Mouse (Mus musculus) c-Kit-positive CD71-positive TER-119-negative erythroid progenitor cells, embryonic 14.5 days (primary cell): ENCODE data around the gene Gm49358.
A peak's percentile ranks its signal among the peaks of the same experiment; 100 is the strongest.

Experiments used
- DNase-seq: peaks from one replicate; pipeline ENCODE4 v3.0.0-alpha.2; 2013; ENCODE audit warnings: low read depth

Gene Gm49358

DNA sequence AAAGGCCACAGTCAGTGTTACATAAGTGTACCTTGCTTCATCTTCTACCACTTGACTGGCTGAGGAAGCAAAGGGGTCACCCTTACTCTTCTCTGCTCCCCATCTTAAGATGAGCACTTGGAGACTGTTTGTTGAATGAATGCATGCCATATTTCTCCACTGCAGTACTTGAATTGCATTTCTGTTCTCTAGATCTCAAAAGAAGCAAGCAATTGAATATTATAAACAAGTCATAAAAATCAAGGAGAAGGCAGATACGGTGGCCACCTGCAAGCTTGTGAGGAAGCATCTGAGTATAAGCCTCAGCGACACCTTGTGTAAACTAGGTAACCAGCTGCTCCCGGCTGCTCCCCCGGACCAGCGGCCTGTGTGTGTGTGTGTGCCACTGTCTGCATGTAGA, at the start of gene Gm49358:
Gene Gm49358 (plus strand): TSS at position 301 of the 400 bp plus-strand sequence.
- DNase-seq = no peak

DNA sequence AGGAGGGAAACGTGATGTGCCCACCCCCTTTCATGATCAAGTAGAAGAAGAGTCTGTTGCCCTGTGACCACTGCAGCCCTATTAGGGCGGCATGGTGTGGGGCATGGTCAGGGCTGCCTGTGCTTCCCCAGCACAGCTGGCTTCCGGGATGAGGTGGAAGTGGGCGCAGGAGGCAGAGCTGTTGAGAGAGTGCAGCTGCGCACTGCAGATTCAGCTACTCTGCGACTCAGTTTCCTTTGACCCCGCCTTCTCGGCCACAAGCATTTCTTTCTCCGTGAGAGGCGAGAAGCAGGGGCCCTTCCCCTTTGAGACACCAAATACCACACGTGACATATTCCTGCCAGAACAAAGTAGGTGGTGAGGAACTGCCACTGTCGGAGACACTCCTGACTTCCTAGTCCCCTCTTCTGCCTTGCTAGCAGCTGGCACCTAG, 36.2 kb upstream of the Gm49358 start:
- no peak for DNase-seq

DNA sequence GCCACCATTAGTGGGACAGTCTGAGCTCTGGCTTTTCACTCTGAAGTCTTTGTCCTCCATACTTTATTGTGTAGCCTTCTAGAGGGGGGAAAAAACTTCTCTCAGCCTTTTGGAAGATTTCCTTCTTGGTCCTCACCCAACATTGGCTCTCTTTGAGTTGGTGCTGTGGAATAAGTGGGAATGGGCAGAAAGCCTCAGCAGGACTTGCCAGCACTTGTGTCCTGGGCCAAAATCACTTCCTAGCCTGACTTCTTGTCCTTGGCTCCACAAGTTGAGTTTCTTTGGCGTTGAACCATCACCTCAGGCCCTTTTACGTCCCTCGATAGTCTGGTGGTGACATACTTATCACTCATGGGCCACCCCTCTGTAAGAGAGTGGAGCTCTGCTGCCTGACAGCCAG, 35.6 kb upstream of the Gm49358 start:
- DNase-seq = no peak

DNA sequence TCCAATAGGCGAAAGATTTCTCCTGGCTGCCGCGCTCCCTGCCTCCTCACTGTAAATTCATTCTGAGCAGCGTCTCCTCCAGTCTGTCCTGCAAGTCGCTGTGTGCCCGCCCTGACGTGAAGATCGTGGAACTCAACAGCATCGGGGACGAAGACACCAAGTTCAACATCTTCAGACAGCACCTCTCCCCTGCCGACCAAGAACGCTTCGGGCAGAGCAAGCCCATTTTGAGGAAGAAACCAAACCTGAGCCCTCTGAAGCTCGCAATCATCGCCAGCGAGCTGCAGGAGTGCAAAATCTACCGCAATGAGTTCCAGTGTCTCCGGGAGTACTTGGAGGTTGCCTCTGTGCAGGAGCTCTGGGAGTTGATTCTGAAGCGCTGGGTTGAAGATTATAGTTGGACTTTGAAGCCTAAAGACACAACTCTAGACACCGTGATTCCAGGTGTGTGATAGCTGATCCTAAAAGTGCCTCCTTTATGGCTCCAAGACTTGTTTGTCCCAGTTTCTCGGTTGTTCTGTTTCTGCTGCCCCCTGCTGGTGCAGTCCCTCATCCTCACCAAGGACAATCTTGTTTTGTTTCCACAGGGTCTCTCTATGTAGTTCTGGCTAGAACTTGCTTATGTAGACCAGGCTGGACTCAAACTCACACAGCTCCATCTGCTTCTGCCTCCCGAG, 32.8 kb upstream of the Gm49358 start:
- peak; percentile 67 for DNase-seq

DNA sequence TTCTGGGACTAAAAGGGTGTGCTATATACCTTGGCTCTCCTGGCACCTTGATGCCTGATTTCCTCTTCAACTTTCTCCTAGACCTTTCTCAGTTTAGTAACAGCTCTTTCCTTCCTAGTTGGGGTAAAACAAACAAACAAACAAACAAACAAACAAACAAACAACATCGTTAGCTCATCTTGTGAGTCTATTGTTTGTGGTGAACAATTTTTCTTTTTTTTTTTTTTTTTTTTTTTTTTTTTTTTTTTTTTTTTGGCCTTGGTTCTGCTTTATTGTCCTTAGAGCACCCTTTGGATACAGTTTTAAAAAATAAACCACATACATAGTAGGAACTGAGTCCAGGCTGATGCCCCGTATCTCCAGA, 32.3 kb upstream of the Gm49358 start:
- no peak for DNase-seq

DNA sequence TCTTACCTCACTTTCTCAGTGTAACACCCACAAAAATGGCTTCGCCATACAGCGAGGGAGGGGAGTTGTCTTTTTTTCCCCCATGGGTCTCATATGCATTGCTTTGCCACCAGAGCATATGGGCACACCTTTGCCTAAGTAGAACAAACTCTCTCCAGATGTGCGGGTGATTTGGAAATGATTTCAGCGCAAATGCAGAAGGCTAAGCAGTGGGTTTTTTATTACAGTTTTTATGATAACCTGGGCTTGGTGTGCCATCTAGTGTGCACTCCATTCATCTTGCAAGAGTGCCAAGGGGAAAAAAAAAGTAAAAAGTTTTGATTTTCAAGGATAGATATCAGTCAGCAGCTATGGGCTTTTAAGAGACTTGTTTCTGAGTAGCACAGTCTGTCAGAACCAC, 28.7 kb upstream of the Gm49358 start:
- DNase-seq = no peak

DNA sequence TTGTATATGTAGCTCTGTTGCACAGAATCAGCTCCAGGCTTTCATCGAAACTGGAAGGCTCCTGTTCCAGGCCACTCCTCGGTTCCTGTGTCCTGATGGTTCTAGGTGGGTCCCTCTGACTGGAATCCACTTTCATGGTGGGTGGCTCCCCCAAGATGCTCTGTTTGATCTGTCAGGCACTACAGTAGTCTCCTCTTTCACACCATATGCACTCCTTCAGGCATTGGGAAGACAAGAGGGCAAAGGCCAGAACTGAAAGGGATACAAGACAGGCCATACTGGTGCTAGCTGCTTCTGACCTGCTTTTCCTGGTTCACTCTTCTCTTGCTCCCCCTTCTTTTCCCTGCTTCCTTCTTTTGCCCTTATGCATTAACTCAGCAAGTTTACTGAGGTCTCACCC, 20.9 kb upstream of the Gm49358 start:
- no peak for DNase-seq

DNA sequence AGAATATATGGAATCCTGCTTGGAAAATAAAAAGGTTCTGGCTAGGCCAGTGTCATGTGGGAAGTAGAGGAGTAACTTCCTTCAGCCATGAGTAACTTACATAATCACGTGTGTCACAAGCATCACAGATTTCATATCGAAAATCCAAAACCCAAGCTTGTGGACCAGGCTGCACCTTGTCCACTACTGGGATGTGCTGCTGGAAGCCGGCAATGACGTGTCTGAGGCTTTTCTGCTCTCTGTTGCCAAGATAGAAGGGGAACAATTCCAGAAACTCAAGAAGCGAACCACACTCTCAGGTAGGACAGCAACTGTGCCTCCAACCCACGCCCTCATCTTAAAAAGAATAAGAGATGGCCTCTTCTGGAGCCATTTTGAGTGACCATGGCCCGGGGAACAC, 19.5 kb upstream of the Gm49358 start:
- DNase-seq = no peak

DNA sequence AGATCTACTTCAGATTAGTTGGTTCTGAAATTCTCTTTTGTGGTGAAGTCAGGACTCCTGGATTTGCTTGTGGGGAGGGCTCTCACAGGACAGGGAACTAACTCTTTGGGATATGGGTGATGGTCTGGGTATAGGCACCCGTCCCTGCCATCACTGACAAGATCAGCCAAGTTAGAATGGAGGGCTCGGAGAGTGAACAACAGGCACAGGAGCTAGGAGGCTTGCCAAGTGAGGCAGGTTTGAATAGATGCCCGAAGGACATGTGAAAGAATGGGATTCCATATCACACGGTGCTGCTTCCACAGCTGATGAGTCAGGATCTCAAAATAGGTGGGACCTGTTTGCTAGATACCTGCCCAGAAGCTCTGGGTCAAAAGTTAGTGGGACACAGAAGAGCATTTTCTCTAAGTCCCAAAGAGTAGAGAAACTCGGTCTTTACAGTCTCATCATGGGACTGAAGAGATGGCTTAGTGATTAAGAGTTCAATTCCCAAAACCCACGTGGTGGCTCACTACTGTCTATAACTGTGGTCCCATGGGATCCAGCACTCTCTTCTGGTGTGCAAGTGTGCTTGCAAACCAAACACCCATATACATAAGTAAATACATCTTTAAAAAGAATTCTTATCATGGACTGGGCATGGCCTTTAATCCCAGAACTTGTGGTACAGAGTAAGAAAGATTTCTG, 7.8 kb upstream of the Gm49358 start:
- no peak for DNase-seq

DNA sequence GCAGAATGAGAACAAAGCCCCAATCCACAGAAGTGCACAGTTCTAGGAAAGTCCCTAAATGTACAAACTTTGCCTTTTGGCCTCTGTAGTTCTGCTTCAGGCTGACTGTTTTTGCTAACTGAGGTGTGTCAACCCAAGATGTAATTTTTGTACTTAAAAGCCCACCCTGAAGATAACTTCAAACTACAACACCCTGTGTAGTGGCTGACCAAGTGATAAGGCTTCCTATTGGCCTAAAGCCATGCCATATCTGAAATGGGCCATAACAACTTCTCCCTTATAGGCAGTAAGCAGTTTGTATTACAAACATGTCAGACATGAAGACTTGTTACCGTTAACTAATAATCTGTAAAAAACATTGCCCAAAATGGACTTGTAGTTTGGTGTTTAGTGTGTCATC, 6.0 kb upstream of the Gm49358 start:
- DNase-seq = no peak

DNA sequence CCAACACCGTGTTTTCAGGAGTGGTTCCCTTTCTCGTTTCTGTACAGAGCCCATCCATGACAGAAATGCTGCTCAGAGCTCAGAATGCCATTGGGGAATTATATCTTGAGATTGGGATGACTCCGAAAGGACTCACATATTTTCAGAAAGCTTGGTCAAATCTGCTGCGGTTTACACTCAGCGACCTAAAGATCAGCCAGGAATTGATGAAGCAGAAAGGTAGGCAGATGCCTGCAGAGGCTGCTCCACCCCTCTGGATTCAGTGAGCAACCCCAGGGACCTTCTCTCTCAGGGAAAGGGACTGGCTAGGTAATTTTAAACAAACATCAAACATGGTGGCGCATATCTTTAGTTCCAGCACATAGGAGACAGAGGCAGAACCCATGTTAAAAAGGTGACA, 5.6 kb upstream of the Gm49358 start:
- DNase-seq = no peak

DNA sequence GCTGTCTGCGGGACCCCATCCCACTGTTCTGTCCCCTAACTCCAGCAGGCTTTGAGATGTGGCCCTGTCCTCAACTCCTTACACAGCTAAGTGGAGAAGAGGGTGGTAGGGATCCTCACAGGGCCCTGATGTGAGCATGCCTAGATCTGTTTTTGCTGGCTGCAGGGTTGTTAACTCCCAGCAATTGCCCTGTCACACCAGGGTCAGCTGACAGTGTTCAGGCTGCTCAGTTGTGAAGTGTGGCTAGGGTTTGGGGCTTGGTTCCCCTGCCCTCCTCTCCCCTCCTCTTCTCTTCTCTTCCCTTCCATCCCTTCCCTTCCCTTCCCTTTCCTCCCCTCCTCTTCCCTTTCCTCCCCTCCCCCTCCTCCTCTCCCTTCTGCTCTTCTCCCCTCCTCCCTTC, 2.5 kb upstream of the Gm49358 start:
- no peak for DNase-seq

DNA sequence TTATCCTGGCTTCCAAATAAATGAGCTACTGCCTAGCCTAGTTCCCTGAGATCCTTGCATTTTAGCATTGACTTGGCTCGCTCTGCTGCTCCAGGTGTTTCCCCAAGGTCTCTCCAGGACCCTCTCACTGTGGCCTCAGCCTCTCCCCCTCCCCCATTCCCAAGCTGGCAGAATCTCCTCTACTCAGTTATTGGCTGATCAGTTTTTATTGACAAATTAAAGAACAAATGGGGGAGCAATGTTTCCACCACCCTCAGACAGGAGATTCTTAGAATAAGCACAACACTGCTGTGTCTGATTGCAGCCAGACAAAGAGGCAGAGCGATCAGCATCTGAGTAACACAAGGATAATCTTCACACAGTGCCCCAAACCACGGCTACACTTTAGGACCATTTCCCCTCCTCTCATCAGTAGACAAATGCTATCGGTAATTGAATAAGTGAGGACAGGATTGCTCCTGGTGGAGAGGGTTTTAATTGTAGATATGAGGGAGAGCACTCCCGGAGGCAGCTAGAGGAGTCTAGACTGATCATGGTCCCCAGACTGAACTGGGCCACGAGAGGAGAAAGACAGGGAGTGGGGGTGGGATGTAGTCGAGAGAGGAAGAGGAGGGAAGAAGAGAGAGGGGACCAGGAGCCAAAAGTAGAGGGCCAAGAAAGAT, 1.9 kb upstream of the Gm49358 start:
- DNase-seq = no peak

DNA sequence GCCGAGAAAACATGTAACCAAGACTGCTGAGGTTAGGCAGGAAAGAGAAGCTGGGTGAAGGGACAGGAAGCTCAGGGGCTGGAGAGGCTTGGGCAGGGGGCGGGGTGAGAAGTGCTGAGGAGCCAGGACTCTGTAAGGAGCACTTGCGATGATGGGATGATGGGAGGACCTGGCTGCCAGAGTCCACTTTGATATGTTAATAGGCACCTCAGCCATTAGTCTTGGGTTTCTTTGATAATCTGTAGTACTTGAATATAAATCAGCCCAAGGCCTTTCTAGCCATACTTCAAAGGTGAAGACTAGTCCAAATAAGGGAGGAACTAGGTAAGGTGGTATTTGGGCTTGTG, 1.4 kb upstream of the Gm49358 start:
- DNase-seq = no peak

DNA sequence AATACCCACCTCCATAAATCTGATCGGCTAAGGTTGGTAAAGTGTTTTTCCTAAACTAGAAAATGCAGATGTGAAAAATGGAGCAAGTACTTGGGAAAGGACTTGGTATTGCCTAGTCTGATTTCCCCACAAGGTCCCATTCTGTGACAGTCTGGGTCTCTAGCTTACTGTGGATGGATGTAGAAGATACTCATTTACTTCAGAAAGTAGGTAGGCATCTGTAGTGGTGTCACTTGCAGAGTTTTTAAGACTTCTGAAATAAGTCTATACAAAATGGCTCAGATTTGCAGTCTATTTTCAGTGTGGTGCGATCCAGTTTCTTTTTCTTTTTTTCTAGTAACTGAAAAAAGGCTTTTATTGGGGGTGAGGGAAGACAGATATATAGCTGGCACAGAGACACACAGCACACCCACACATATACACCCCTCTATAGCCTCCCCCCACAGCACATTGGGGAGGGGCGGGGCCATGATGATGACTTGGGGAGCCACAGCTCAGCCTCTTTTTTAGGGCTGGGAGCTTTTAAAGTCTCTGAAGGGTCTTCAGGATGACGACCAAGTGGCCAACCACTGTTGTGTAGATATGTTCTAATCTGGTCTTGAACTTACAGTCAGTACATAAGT, 1.7 kb downstream of the Gm49358 start:
- DNase-seq = no peak

DNA sequence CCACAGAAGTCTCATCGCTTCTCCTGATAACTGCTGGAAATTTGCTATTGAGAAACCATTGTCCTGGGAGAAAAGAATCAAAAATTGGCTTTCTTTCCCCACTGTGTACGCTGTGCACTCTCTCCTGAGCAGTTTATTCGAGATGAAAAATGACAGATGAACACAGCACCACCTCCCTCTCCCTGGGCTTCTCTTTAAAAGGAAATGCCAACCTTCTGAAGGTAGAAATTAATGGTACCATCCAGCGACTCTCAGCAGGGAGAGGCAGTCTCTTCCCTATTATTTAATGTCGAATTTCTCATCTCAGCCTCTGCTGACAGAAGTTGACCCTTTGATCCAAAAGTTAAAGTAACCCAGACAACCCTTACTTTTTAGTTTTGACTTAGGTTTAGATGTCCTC, 5.4 kb downstream of the Gm49358 start:
- DNase-seq = no peak

DNA sequence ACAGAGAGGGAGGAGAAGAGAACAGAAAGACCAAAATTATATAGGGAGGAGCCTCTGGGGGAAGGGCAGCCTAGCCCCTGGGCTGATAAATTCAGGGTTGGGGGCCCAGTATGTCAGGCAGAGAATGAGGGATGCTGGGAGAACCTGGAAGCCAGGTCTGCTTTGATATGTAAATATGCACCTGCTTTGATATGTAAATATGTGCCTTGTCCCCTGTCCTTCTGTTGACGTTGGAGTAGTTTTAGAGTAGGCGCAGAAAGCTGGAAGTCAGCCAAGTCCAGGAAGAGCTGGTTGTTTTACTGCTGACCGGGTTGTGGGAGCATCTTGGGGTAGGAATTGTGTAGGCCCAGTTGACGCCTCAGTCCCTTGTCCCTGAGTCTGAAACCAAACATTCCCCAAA, 6.0 kb downstream of the Gm49358 start:
- no peak for DNase-seq

DNA sequence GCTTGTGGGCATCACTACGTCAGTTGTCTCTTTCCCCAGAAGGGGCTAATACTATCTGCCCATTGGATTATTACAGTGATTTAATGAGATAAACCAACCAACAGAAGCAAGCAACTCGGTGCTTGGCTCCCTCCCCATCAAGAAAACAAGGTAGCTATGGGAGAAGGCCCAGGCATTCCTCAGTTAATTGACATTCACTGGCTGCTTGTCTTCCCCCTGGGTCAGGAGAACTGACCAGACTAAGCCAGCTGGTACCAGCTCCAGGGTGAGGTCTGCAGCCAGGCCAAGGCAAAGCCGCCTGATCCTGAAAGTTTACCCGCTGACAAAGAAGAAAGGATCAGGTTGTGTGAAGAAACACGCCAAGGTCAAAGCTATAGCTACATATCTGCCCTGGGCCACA, 7.9 kb downstream of the Gm49358 start:
- no peak for DNase-seq

DNA sequence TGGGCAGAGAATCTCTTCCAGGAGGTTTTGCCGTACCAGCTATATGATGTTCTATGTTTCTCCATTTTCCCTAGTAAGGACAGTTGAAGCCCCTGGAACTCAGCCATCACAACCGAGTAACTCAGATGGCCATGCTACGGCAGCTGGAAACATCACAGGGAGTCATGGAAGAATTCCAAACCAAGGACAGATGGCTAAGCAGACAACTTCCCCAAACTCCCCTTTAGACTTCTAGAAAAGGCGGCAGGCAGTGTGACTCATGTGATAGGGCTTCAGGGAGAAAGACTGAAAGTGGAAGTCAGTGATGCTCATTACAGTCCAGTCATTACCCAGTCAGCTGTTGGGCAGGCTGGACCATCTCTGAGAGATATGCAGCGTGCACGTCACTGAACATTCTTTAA, 8.5 kb downstream of the Gm49358 start:
- DNase-seq = no peak

DNA sequence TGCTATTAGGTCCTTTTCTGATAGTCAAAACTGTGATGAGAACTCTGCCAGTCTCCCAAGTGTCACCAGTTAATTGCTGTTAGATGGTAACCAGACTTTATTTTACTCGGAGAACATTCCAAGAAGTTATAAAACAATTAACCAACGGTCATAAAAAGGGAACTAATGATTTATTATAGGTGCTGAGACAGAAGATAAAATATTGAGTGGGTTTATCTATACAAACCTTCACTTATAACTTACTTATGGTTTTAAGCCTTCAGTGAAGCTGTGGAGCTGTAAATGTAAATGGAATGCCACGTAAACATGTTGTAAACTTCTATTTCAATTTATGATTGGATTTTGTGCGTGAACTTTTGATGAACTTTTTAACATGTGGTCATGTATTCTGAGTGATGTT, 9.6 kb downstream of the Gm49358 start:
- no peak for DNase-seq

DNA sequence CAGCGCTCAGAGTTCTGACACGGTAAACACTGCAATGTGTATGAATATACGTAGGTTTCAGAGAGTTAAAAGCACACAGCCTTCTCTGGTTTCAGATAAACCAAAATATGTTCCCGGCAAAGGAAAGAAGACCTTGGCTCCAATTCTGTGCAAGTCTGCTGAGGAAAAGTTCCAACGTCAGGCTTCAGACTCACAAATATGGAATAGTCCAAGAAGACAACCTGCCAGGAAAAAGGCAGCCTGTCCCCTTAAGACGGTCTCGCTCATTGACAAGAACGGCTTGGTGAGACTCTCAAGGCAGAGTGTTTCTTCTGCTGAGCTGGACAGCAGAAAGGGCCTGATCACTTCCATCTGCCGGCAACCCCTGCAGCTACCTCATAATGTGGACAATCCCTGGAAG, 12.5 kb downstream of the Gm49358 start:
- DNase-seq = no peak

DNA sequence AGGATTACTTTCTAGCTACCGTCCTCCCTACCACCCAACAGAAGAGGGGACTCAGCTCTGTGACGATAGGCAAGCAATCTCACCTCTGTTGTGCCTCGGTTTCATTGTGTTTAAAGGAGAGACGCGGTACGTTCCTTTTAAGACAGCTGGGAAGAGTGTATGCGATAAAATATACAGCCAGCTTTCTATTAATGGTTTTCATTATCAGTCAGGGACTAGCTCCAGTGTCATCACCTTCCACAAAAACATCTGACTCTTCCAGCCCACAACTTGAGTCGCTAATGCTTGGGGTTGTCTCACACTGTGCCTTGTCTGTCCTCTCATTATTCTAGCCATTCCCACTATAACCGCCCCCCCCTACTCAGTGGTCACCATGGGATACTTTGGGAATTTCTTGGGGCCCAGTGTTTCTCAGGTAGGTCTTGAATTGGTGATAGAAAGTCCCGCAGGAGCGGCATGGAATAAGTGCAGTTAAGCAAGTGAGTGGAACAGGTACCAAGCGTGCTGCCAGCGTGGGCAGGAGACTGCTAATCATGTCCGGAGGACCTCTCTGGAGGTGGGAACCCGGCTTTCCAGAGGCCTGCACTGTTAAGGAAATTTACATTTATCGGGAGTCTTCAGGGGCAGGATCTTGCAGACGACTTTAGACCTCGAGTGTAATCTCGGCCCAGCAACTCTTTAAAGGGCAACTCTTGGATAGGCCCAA, 14.0 kb downstream of the Gm49358 start:
- peak; percentile 6 for DNase-seq
